Mouse (Mus musculus) kidney, postnatal 14 days (tissue): Measurements from ENCODE around the gene Ngdn.

Experiments used
- DNase-seq: peaks from one replicate; pipeline ENCODE4 v3.0.0; 2022; ENCODE audit warnings: mixed read lengths

The Ngdn gene

DNA sequence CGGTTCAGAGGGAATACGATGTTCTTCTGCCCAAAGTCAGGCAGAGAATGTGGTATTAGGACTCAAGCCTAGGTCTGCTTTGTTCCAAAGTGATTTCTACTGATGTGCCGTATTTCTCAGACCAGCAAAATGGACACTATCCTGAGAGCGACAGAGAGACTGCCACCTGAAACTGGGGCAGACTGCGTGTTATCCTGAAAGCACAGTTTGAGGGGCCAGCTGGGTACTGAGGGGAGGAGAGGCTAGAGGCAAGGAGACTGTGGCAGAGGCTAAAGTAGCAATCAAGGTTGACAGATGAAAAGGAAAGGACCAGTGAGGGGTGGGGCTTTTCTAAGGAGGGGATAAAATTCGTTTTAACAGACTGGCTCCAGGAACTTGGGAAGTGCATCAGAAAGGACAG, 14.4 kb upstream of the Ngdn start:
- DNase-seq = no peak

- no peak for DNase-seq
Measured at GRCm38 (mm10) chr14:55001446-55001845, 13.8 kb upstream of the Ngdn start.

GRCm38 (mm10) chr14:55001938-55002686, 13.1 kb upstream of the Ngdn start:
- no peak for DNase-seq

DNA sequence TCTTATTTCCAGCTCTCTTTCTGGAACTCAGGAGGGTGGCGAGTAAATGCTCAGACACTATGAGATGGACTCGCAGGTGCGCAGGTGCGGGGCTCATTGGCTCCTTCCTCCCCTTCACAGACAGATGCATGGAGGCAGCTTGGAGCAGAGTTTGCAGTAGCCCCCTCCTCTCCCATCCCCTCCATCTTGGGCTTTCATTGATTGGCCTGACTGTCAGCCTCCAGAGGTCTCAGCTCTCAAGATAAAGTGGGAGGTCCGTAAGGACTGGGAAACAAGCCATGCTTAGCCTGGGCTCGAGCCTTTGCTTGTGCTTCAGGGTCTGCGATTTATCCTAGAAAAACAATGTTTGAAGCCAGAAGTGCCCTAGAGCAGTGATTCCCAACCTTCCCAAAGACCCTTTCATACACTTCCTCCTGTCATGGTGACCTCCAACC, 12.6 kb upstream of the Ngdn start:
- no peak for DNase-seq

GRCm38 (mm10) chr14:55003878-55004855, 11.1 kb upstream of the Ngdn start:
- no peak for DNase-seq

GRCm38 (mm10) chr14:55005506-55005905, 9.7 kb upstream of the Ngdn start:
- DNase-seq = no peak

GRCm38 (mm10) chr14:55005967-55006366, 9.3 kb upstream of the Ngdn start:
- no peak for DNase-seq

GRCm38 (mm10) chr14:55006541-55006940, 8.7 kb upstream of the Ngdn start:
- no peak for DNase-seq

GRCm38 (mm10) chr14:55007120-55007908, 7.9 kb upstream of the Ngdn start:
- no peak for DNase-seq

GRCm38 (mm10) chr14:55008417-55008816, 6.8 kb upstream of the Ngdn start:
- DNase-seq = no peak

- no peak for DNase-seq
Measured at GRCm38 (mm10) chr14:55011116-55011515, 4.1 kb upstream of the Ngdn start.

DNA sequence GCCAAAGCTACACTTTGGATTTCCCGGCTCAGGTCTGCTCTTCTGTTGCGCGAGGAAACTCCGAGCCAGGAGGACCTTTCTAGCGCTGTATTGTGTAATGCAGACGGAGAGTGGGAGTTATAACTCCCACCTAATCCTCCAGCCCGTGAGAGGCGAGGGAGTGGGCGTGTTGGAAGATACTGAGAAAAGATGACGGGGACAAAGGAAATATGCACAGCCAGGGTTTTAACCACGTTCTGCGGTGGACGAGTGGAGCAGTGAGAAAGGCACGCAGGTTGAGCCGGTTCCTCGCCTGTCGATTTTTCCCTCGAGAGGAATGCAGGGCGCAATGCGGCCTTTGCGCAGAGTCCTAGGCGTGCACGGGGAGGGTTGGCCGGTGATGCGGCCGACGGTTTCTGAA, 663 bp upstream of the Ngdn start:
- no peak for DNase-seq

- no peak for DNase-seq
Measured at GRCm38 (mm10) chr14:55015767-55016111, 485 bp downstream of the Ngdn start.

GRCm38 (mm10) chr14:55016876-55017275, 1.6 kb downstream of the Ngdn start:
- no peak for DNase-seq

DNA sequence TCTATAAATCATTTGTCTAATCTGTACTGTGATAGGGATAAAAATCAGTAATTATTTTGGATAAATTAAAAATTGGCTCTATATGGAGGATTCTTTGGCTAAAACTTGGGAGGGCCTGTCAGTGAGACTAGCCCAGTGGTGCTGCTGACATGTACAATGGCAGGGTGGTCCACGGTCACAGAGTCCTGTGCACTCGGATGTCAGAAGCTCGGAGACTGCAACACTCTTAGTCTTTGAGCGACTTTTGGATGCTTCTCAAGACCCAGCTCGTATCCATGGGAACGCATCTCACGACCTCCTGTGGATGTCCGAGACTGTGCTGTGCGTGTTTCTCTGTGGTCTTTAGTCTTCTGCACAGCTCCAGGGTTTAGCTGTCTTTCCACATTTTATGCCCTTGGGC, 5.1 kb downstream of the Ngdn start:
- no peak for DNase-seq

GRCm38 (mm10) chr14:55023011-55023410, 7.8 kb downstream of the Ngdn start:
- no peak for DNase-seq

DNA sequence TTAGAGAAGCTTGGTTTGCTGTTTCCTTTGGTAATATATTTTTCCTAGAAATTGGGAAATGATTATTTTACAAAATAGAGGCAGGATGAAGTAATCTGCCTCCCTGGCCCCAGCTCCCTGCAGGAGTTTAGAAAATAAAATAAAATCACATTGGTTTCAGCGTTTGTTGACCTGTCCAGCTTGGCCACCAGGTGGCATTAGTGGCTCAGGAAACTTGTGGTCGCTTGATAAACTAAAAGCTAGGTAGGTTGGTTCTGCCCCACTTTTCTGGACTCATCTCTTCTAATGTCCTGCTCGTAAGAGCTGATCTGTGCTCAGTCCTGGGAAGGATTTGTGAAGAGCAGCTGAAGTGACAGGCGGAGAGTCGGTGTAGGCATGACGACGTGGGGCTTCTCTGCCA, 9.0 kb downstream of the Ngdn start:
- peak; percentile 64 for DNase-seq

DNA sequence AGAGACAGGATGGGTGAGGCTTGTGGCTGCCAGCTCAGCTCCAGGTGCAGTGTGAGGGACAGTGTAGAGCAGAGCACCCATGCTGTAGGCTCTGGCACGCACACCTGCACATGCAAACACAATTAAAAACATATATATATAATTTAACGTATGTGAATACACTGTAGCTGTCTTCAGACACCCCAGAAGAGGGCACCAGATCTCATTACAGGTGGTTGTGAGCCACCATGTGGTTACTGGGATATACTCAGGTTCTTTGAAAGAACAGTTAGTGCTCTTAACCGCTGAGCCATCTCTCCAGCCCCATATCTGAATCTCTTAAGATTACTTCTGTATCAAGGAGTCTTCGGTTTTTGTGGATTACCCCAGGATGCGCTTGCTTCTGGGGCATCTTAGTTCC, 10.3 kb downstream of the Ngdn start:
- DNase-seq = no peak

DNA sequence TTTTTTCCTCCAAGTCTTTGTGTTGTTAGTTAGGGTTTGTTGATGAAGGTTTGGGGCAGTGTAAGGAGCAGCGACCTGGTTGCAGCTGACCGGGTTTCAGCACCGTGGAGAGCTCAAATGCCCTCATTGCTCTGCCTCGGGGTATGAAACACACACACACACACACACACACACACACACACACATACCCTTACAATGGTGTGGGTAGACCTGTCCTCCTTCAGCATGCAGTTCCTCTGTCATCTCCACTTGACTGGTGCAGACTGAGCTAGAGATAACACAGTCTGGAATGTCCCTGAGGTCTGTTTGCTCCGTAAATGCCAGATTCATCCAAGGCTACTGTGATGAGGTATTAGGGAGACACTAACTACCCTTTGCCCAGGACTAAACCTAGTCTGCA, 12.0 kb downstream of the Ngdn start:
- peak; percentile 66 for DNase-seq

DNA sequence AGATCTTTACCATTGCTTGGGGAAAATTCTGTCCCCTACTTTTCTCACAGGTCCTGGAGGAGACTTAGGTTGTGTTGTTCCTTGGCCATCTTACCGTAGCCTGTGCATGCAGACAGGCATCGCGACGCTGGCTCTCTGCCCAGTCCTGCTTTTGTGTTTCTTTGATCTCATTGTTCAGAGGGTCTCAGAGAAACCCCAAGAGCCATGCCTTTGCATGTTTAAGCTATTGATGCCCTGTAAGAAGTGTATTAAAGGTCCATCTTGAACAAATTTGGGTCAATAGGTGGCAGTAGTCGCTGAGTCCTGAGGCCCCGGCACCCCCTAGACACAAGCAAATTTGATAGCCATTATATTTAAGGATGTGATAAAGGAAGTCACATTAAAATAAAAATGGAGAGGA, 12.4 kb downstream of the Ngdn start:
- DNase-seq = no peak

DNA sequence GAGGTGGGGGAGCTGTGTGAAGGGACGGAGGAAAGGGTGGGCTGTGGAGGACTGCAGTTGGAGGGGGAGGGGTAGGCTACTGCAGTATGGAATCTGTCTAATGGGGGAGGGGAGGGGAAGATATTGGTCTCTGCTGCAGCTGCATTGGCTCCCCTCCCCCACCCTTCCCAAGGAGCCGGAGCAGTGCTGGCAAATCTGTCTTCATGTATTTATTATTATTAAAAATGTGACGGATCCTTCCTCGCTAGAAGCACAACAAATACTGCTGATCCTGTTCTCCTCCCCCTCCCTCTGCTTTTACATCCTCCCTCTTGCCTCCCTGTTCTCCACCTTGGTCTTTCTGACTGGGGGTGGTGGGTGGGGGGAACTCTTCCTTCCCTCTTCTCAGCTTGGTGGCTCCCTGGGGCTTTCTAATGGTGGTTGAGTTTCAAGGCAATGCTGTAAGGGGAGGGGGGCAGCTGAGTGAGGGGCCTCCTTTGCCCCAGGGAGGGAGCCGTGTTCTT, 13.1 kb downstream of the Ngdn start:
- no peak for DNase-seq

GRCm38 (mm10) chr14:55029034-55029698, 13.9 kb downstream of the Ngdn start:
- no peak for DNase-seq
